Mouse (Mus musculus): ENCODE measurements at regions not wholly inside any gene's neighbourhood (a gene's known extent, or its start where the extent isn't known, plus 50 kb on each side); places are given as distances from the start of the nearest gene placed in this dataset.

DNA sequence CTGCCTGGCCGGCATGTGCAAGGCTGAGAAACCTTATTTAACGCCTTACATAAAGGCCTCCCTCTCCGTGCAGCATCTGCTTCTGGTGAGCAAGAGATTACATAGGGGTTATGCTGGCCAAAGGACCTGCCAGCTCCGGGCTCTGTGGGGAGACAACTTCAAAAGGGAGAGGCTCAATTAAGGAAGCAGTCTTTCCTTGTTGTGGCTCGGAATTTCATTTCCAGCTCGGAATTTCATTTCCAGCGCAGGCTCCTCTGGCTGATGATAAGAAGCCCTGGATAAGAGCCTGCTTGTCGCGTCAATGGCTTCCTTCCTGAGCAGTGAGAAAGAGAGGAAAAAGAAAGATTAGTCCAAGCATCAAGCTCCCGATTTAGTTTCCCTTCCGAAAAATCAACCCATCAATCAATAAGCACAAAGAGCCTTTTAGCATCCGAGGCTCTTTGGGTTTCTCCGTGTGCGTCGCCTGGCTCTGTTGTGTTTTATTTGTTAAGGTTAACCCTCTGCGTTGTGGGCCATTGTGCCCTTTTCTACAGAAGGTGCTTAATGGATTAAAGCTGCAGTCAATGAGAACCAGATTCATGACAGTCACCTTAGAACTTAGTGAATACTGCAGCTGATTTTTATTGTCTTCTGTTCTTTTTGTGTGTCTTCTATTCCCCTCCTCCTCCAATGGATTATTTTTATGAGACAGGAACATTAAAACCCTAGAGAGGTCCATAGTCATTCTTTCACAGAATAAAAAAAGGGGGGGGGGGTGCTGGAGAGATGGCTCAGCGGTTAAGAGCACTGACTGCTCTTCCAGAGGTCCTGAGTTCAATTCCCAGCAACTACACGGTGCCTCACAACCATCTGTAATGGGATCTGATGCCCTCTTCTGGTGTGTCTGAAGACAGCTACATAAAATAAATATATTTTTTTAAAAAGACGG is 218.3 kb downstream of the Myo1b start:
- DNase-seq: peak; percentile 46

GRCm38 (mm10) chr1:51696471-51696870 is 218.2 kb upstream of the Nabp1 start:
- peak; percentile 31 for DNase-seq

DNA sequence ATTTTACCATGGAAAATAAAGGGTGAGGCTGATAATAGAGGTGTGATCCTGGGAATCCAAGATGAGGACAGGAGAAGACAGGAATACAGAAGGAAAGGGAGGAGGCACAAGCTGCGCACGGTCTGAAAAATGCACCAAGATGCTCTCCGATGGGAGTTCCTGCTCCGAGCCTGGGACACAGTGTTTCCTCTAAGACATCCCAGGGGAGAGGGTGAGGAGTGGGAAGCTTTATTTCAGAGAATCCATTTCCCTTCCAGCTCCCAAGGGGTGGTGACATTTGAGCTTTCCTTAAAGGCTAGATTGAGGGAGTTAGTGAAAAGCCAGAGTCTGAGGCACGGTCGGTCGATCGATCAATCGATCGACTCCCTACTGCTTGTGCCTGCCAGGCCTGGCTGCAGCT is 212.7 kb upstream of the Nabp1 start:
- DNase-seq: no peak

DNA sequence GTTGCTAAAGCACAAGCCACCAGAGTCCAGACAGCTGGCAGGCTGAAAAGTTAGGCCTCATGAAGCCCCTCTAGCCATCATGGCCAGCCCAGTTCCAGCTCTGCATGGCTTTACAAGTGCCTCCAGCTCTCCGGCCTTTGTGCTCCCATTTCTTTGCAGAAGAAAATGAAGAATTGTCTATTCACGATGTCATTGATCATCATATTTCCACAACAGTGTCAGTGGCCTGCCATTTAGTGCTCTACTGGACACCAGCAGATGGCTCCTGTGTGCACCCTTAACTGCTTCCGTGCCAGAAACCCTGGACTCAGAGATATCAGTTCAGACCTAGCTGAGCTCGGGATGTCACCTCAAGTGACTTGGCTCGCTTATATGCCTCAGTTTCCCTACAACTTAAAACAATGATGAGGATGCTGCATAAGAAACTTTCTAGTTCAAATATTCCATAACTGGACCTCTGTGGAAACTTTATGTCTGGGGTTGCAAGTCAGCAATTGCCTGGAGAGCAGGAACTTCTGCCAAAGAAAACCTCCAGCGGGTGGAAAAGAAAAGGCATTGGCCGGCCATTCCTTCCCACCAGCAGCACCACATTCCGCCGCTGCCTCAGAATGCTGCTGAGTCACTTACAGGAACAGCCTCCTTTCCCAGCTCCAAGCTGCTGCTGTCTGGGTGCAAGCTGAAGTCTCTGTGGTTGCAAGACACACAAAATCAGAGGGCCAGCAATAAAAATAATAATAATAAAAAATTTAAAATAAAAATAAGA is 211.4 kb upstream of the Nabp1 start:
- no peak for DNase-seq

DNA sequence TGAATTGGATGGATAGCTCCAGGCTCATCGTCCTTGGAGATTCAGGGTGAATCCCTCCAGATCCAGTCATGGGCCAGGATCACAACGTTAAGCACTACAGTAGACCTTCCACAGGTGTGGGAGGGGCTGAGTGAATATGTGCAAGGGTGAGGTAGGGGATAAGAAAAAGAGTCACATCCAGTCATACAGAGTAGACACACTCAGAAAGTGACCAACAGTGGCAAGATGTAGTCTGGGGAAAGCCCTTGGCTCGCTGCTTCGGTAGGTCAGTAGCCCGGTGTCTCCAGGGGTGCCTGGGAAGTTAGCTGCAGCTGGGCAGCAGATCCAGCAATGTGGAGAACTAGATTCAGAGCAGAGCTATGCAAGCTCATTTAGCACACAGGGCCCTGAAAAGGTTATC is 210.7 kb upstream of the Nabp1 start:
- DNase-seq: no peak

- peak; percentile 32 for DNase-seq
These were observed 210.0 kb upstream of the Nabp1 start for GRCm38 (mm10) chr1:51688224-51688545.

GRCm38 (mm10) chr1:51687484-51688223 is 209.4 kb upstream of the Nabp1 start:
- DNase-seq: peak; percentile 32

- no peak for DNase-seq
These were observed 208.5 kb upstream of the Nabp1 start for GRCm38 (mm10) chr1:51686759-51687158.

DNA sequence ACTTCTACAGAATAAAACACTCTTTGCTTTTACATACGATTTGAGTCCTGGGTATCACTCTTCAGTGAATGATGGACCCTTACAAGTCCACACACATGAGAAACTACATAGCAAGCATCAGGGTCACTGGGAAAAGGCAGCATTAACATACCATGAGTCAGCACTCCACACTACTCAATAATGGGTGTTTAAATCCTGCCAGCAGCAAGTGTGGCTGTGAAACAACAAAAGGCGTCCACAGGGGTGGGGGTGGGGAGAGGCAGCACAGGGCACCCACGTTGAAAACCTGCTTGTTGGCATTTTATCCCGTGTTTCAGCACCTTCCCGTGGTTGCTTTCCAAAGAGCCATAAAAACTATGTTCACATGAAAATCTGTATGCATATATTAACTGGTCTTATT is 204.0 kb upstream of the Nabp1 start:
- DNase-seq: no peak

- DNase-seq: no peak
These were observed 203.6 kb upstream of the Nabp1 start for GRCm38 (mm10) chr1:51681872-51682271.

DNA sequence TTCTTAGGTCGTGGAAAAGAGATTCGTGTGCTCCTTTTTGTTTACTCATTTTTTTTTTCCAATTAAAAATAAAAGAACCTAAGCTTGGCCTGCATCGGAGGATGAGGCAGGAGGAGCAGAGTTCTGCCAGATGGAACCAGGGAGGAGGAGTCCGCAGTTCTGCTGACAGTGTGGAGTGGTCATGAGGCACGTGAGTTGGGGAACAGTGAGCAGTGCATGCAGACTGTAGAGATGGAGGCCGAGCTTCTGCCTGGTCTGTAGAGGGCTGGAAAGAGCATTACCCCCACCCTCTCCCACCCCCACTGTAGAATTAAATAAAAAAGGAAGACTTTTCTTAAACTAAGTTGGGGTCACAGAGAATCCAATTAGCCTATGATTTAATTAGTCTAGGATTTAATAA is 202.5 kb upstream of the Nabp1 start:
- DNase-seq: no peak

DNA sequence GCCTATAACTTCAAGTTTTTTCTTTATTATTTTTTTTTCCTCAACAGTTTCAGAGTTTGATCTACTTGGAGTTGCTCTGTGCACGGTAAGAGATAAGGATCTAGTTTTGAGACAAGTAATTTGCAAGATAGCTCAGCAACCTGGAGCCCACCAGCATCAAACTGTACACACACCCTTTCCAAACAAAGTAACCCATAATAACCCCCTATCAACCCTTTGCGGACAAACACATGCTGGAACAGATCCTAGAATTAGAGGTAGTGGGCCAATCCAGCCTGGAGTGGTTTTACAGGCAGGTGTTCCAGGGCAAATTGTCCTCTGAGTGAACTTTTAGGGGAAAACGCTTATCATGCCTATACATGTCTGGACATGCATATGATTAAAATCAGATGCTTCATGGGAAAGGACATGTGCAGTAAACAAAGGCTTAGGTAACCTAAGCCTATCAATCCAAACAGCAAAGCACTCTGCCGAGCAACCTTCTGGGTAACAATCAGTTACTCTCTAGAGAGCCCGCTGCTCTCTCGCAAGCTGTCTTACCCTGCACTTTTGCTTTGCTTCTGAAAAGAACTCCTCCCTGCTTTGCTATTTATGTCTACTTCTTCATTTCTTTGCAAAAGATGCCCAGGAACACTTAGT is 200.2 kb upstream of the Nabp1 start:
- DNase-seq: no peak

DNA sequence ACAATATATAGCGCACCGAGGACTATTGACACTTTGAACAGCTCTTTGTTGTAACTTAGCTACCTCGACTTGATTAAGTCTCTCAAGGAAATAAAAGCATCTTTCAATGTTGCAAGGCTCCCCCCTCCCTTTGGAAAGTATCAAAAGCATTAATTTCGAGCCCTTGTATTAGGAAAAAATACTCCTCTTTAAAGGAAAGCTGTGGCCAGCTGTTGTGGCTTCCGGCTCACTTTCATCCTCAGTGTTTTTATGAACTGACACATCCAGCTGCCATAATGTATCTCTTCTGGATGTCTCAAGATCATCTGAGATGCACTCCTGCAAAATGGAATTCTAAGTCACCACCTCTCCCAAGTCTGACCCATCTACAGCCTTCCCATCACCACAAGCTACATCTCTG is 199.6 kb upstream of the Nabp1 start:
- no peak for DNase-seq

DNA sequence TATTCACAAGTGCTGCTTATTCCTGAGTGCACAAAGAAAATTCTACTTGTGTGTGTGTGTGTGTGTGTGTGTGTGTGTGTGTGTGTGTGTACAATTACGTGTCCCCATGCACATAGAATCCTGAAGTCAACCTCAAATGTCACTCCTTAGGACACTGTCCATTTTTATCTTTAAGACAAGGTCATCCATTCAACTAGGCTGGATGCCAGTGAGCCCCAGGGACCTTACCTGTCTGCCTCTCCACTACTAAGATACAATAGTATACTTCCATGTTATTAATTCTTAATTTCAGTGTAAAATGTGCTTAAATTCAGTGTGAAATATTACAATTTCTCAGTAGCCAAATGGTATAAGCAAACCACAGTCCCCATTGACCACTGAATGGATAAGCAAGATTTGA is 193.5 kb upstream of the Nabp1 start:
- DNase-seq: no peak

DNA sequence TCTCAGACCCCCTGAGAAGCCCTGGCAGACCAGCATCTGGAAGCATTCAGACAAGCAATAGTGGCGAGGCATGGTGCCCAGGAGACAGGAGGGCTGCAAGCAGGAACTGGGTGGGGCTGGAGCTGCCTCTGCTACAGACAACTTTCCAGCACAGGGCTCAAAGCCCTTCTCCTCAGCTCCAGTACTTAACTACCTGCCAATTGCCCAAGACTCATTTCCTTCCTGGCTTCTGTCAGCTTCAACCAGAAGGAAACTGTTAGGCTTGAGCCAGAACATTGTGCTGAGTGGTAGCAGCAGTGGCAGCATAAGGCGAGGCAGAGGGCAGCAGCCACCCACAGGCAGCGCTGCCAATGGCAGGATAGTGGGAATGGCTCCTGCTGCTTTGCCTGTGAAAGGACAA is 193.1 kb upstream of the Nabp1 start:
- no peak for DNase-seq

- no peak for DNase-seq
These were observed 191.8 kb upstream of the Nabp1 start for GRCm38 (mm10) chr1:51670009-51670408.

DNA sequence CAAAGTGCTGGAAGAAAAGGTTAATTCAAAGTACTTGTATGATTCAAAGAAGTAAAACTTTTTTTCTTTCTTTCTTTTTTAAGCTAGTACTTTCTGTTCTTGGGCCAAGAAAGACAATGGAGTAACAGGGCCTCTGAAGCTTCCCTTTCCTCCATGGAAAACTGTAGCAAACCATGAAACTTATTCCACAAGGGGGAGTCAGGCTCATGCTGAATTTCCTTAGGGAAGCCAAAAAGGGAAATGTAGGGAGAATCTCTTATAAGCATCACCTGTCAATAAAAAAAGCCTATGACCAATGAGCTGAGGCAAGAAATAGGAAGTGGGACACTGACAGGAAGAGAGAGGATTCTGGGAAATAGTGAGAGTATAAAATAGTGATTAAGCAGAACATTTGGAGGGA is 190.7 kb upstream of the Nabp1 start:
- DNase-seq: peak; percentile 56

- DNase-seq: no peak
These were observed 182.3 kb upstream of the Nabp1 start for GRCm38 (mm10) chr1:51660531-51660930.

GRCm38 (mm10) chr1:51657203-51657602 is 179.0 kb upstream of the Nabp1 start:
- no peak for DNase-seq

- peak; percentile 94 for DNase-seq
These were observed 172.4 kb upstream of the Nabp1 start for GRCm38 (mm10) chr1:51650653-51650995.

DNA sequence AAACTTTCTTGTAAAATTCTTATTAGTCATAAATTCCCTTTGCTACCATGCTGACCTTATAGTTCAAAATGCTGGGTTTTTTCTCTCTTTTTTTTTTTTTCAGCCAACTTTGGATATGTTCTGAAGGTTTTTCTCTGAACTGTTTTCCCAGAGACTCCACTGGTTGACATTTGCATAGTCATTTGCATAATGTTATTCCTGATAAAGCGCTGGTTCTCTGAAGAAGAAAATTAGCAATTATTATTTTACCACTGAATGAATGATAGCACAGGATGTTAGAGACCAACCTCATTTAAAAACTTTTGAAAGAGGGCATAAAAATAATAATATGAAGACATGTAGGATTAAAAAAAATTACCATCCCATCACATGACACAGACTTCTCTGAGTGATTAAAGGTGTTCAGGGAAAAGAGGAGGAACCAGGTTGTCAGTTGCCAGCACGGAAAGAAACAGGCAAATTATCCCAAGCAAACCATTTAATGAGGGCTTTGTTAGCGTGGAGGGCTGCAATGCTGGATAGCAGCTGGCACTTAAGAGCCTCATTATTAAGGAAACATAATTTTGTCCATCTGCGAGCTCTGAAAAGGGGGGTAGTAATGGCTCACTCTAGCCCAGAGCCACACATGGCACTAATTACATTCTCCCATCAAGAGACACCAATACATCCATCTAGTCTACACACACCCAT is 171.9 kb upstream of the Nabp1 start:
- DNase-seq: peak; percentile 96

- no peak for DNase-seq
These were observed 169.7 kb upstream of the Nabp1 start for GRCm38 (mm10) chr1:51647955-51648354.

DNA sequence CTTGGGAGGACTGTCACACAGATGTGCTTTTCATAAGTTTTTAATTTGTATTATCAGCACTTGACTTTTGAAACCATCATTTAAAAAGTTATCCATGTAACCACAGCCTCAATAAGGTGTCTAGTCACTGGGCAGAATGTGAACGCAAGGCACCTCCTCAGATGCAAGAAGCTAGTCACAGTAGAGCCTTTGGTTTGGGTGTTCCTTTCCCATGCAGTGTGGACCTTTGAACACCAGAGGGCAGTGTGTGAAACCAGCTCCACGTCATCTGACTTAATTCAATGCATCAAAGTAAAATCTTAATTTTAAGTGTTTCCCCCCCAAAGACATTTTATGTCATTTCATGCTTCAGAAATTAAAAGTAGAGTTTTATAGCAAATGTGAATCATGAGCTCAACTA is 166.2 kb upstream of the Nabp1 start:
- peak; percentile 81 for DNase-seq

Measured in retina, postnatal 1 day (tissue).